Mouse (Mus musculus) MEL (cell line): ENCODE measurements around the gene Baiap2. TPM values are rescaled to one million over a fixed set of nuclear protein-coding genes. Genes with fewer than 3 reads are reported as not detected.

Experiments used
- DNase-seq: peaks from one replicate; pipeline ENCODE4 v3.0.0; 2011; ENCODE audit warnings: low read depth, low spot score
- H3K27ac ChIP-seq: 2 replicates; pipeline ENCODE4 v1.5.1; 2012; ENCODE audit warnings: low read depth, mild to moderate bottlenecking, control low read depth, low read length, moderate library complexity; ENCODE audit not compliant: control insufficient read depth
- H3K27me3 ChIP-seq, 2 experiments: fragments of 150-350 bp in 1 of 2; sonication (generic) in 1 of 2; 2 replicates each; pipeline ENCODE4 v1.6.1; 2012; ENCODE audit warnings: low read length in 2 of 2, mild to moderate bottlenecking in 2 of 2, improper control_type of control experiment in 1 of 2, moderate library complexity in 1 of 2; ENCODE audit not compliant: insufficient read depth in 2 of 2, control insufficient read depth in 1 of 2
- H3K36me3 ChIP-seq, 2 experiments: 2 replicates each; pipeline ENCODE4 v1.6.1; 2012 to 2014; ENCODE audit warnings: low read length in 2 of 2, improper control_type of control experiment in 1 of 2, inconsistent platforms in 1 of 2, mild to moderate bottlenecking in 1 of 2; ENCODE audit not compliant: insufficient read depth in 2 of 2, control insufficient read depth in 1 of 2
- H3K4me1 ChIP-seq, 2 experiments: fragments of 150-350 bp in 1 of 2; sonication (generic) in 1 of 2; 2 replicates each; pipeline ENCODE4 v1.6.1; 2012; ENCODE audit warnings: low read length in 2 of 2, improper control_type of control experiment in 1 of 2, mild to moderate bottlenecking in 1 of 2; ENCODE audit not compliant: insufficient read depth in 2 of 2, control insufficient read depth in 1 of 2
- H3K4me3 ChIP-seq, 2 experiments: fragments of 150-350 bp in 1 of 2; sonication (generic) in 1 of 2; 2 replicates each; pipeline ENCODE4 v1.5.1; 2012; ENCODE audit warnings: low read depth in 2 of 2, low read length in 2 of 2, mild to moderate bottlenecking in 2 of 2, moderate library complexity in 2 of 2, control low read depth in 1 of 2, improper control_type of control experiment in 1 of 2; ENCODE audit not compliant: control insufficient read depth in 1 of 2, insufficient read depth in 1 of 2
- H3K79me2 ChIP-seq: 2 replicates; pipeline ENCODE4 v1.6.1; 2012; ENCODE audit warnings: mild to moderate bottlenecking, low read length, moderate library complexity; ENCODE audit not compliant: control insufficient read depth, poor library complexity, insufficient read depth
- H3K9ac ChIP-seq: 2 replicates; pipeline ENCODE4 v1.6.1; 2012; ENCODE audit warnings: low read depth, mild to moderate bottlenecking, control low read depth, low read length, moderate library complexity; ENCODE audit not compliant: control insufficient read depth, poor library complexity, severe bottlenecking
- H3K9me3 ChIP-seq: fragments of 150-350 bp; sonication (generic); replicated peaks from 2 replicates; pipeline ENCODE4 v1.6.1; 2012; ENCODE audit warnings: mild to moderate bottlenecking, low read length, improper control_type of control experiment, moderate library complexity; ENCODE audit not compliant: insufficient read depth
- CHD1 ChIP-seq: IDR thresholded peaks from 2 replicates; pipeline ENCODE4 v1.6.1; 2012; ENCODE audit warnings: low read depth, mild to moderate bottlenecking, inconsistent platforms, low read length, improper control_type of control experiment
- CHD2 ChIP-seq: IDR thresholded peaks from 2 replicates; pipeline ENCODE4 v1.6.1; 2011; ENCODE audit warnings: low read length, improper control_type of control experiment
- CTCF ChIP-seq, 3 experiments: IDR thresholded peaks in 2 of 3; conservative IDR thresholded peaks in 1 of 3; 2 replicates each; pipeline ENCODE4 v1.5.1; 2011 to 2012; ENCODE audit warnings: low read length in 3 of 3, low read depth in 2 of 3, mild to moderate bottlenecking in 2 of 3, improper control_type of control experiment in 1 of 3, inconsistent platforms in 1 of 3, mixed read lengths in 1 of 3, moderate library complexity in 1 of 3; ENCODE audit not compliant: control insufficient read depth in 1 of 3, insufficient read depth in 1 of 3, poor library complexity in 1 of 3, severe bottlenecking in 1 of 3
- ELF1 ChIP-seq: IDR thresholded peaks from 2 replicates; pipeline ENCODE4 v1.6.1; 2014; ENCODE audit warnings: low read depth, mild to moderate bottlenecking, inconsistent platforms, low read length, improper control_type of control experiment, moderate library complexity
- EP300 ChIP-seq, 2 experiments: IDR thresholded peaks; 2 replicates each; pipeline ENCODE4 v1.6.1; 2011; ENCODE audit warnings: improper control_type of control experiment in 2 of 2, low read length in 2 of 2, low read depth in 1 of 2, mild to moderate bottlenecking in 1 of 2
- ETS1 ChIP-seq: IDR thresholded peaks from 2 replicates; pipeline ENCODE4 v1.6.1; 2012; ENCODE audit warnings: low read depth, mild to moderate bottlenecking, inconsistent platforms, low read length, improper control_type of control experiment, moderate library complexity
- GATA1 ChIP-seq: IDR thresholded peaks from 2 replicates; pipeline ENCODE4 v1.6.1; 2011; ENCODE audit warnings: low read depth, low read length, improper control_type of control experiment
- HCFC1 ChIP-seq: IDR thresholded peaks from 2 replicates; pipeline ENCODE4 v1.6.1; 2012; ENCODE audit warnings: low read depth, mild to moderate bottlenecking, inconsistent platforms, low read length, improper control_type of control experiment, moderate library complexity
- MAFK ChIP-seq: IDR thresholded peaks from 2 replicates; pipeline ENCODE4 v1.6.1; 2011; ENCODE audit warnings: low read depth, mild to moderate bottlenecking, low read length, improper control_type of control experiment, borderline replicate concordance
- MAX ChIP-seq: IDR thresholded peaks from 2 replicates; pipeline ENCODE4 v1.6.1; 2011; ENCODE audit warnings: low read length, improper control_type of control experiment
- MEF2A ChIP-seq: IDR thresholded peaks from 2 replicates; pipeline ENCODE4 v1.6.1; 2014; ENCODE audit warnings: low read depth, mild to moderate bottlenecking, inconsistent platforms, low read length, improper control_type of control experiment; ENCODE audit not compliant: poor library complexity, insufficient replicate concordance, severe bottlenecking; ENCODE audit errors: extremely low read depth
- MXI1 ChIP-seq: IDR thresholded peaks from 2 replicates; pipeline ENCODE4 v1.6.1; 2011; ENCODE audit warnings: mild to moderate bottlenecking, low read depth, low read length, improper control_type of control experiment
- MYC ChIP-seq: IDR thresholded peaks from 2 replicates; pipeline ENCODE4 v1.6.1; 2011; ENCODE audit warnings: low read depth, mild to moderate bottlenecking, low read length, improper control_type of control experiment, moderate library complexity
- NRF1 ChIP-seq: IDR thresholded peaks from 2 replicates; pipeline ENCODE4 v1.6.1; 2014; ENCODE audit warnings: low read depth, mild to moderate bottlenecking, inconsistent platforms, low read length, improper control_type of control experiment, moderate library complexity; ENCODE audit not compliant: poor library complexity, insufficient read depth, severe bottlenecking
- POLR2A ChIP-seq, 2 experiments: IDR thresholded peaks; 2 replicates each; pipeline ENCODE4 v1.6.1; 2011 to 2012; ENCODE audit warnings: low read length in 2 of 2, mild to moderate bottlenecking in 2 of 2, control low read depth in 1 of 2, improper control_type of control experiment in 1 of 2, low read depth in 1 of 2, moderate library complexity in 1 of 2; ENCODE audit not compliant: control insufficient read depth in 1 of 2, insufficient read depth in 1 of 2, poor library complexity in 1 of 2
- POLR2AphosphoS5 ChIP-seq: IDR thresholded peaks from 2 replicates; pipeline ENCODE4 v1.6.1; 2012; ENCODE audit warnings: low read depth, borderline replicate concordance, mild to moderate bottlenecking, inconsistent platforms, low read length, moderate library complexity, mixed read lengths
- SMC3 ChIP-seq: IDR thresholded peaks from 2 replicates; pipeline ENCODE4 v1.6.1; 2011; ENCODE audit warnings: low read depth, low read length, improper control_type of control experiment
- TAL1 ChIP-seq: IDR thresholded peaks from 2 replicates; pipeline ENCODE4 v1.6.1; 2012; ENCODE audit warnings: mild to moderate bottlenecking, inconsistent platforms, low read length, moderate library complexity, mixed read lengths
- TBP ChIP-seq: IDR thresholded peaks from 2 replicates; pipeline ENCODE4 v1.8.0; 2011; ENCODE audit warnings: low read depth, low read length, improper control_type of control experiment
- UBTF ChIP-seq: IDR thresholded peaks from 2 replicates; pipeline ENCODE4 v1.6.1; 2012; ENCODE audit warnings: low read depth, mild to moderate bottlenecking, inconsistent platforms, low read length, improper control_type of control experiment, moderate library complexity, borderline replicate concordance; ENCODE audit not compliant: insufficient read depth
- USF1 ChIP-seq: IDR thresholded peaks from 2 replicates; pipeline ENCODE4 v1.6.1; 2014; ENCODE audit warnings: low read depth, mild to moderate bottlenecking, inconsistent platforms, low read length, improper control_type of control experiment, moderate library complexity
- USF2 ChIP-seq, 2 experiments: IDR thresholded peaks; 2 replicates each; pipeline ENCODE4 v1.6.1; 2011 to 2012; ENCODE audit warnings: improper control_type of control experiment in 2 of 2, low read length in 2 of 2, borderline replicate concordance in 1 of 2, inconsistent platforms in 1 of 2, low read depth in 1 of 2, mild to moderate bottlenecking in 1 of 2; ENCODE audit not compliant: insufficient read depth in 1 of 2
- ZC3H11A ChIP-seq: IDR thresholded peaks from 2 replicates; pipeline ENCODE4 v1.6.1; 2012; ENCODE audit warnings: low read depth, mild to moderate bottlenecking, inconsistent platforms, low read length, improper control_type of control experiment
- ZNF384 ChIP-seq: IDR thresholded peaks from 2 replicates; pipeline ENCODE4 v1.6.1; 2012; ENCODE audit warnings: low read depth, mild to moderate bottlenecking, inconsistent platforms, low read length, improper control_type of control experiment
- polyA plus RNA-seq, 2 experiments: library from polyadenylated mRNA; stranded (reverse) in 1 of 2; unstranded in 1 of 2; fragments of >175 nt in 1 of 2; fragments of >200 nt in 1 of 2; gene quantifications; 2 replicates each; pipeline versions ENCODE4 v1.2.1 to v1.2.4; 2012; ENCODE audit warnings: low replicate concordance in 2 of 2, low read depth in 1 of 2; ENCODE audit not compliant: insufficient read length in 2 of 2, insufficient read depth in 1 of 2, missing spikeins in 1 of 2
- total RNA-seq: library from RNA; depleted of rRNA; stranded (reverse); fragments of 300-350 nt; gene quantifications from 2 replicates; pipeline ENCODE4 v1.2.3, GENCODE M21; 2012

Baiap2 gene
- total and polyA plus RNA-seq, 3 experiments = 27.5 to 31.3 TPM; not detected in 1

DNA sequence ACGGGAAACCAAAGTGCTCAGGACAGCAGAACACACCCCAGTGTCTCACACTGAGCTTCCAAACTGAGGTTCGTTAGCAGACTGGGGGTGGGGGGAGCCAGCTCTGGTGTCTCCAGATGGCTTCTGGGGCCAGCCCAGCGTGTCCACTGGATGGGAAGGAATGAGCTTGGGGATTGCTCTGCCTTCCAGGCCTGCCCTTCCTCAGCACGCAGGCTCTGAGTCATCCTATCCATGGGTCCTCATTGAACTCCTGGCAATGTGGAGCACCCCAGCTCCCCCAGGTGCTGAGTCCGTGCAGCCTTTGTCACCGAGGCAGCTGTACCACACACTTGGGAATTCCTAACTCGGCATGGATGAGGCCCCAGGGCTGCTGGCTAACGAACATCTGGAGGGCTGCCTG lies 79.7 kb downstream of the Baiap2 start:
- peaks cover 11 to 13% of the 10 kb centered on the region in 2 experiments for H3K27me3 ChIP-seq
- TF ChIP-seq MAX (no peak), ETS1 (no peak), POLR2AphosphoS5 (no peak), NRF1 (no peak), POLR2A (IDR thresholded peaks at IDR 0.05; ENCODE audit: control insufficient read depth in 1 of 2, insufficient read depth in 1 of 2, low read depth in 1 of 2, low read length in 2 of 2, poor library complexity in 1 of 2) (no peak), USF2 (IDR thresholded peaks at IDR 0.05; ENCODE audit: borderline replicate concordance in 1 of 2, insufficient read depth in 1 of 2, low read depth in 1 of 2, low read length in 2 of 2) (no peak), ZC3H11A (no peak), USF1 (no peak), TAL1 (no peak), GATA1 (no peak), TBP (no peak), ELF1 (no peak), UBTF (no peak), ZNF384 (no peak), MXI1 (no peak)
- H3K79me2 ChIP-seq = no peaks in the 10 kb centered on the region
- H3K9ac ChIP-seq = no peak overlapping the region
- H3K27ac ChIP-seq = no peak overlapping the region
- no peaks in the 10 kb centered on the region for H3K9me3 ChIP-seq
- no peaks in the 10 kb centered on the region for H3K36me3 ChIP-seq
- no peak overlapping the region for H3K4me3 ChIP-seq
- no peak for DNase-seq
- no peaks in the 10 kb centered on the region for H3K4me1 ChIP-seq

DNA sequence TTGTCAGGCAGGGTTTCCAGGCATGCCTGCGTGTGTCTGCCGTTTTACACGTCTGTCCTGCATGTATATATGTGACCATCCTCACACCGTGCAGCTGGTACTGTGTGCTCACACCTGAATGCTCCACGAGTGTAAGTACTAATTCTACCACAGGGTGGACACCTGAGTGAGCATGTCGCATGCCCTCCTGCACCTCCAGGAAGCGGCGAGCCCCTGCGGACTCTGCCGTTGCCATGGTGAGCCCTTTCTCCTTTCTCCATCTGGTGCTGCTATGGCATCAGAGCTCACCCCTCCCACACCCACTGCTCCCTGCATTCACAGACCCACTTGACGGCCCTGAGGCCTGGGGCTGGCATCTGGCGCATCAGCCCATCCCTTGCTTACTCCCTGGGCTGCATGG lies 80.3 kb downstream of the Baiap2 start:
- Histone ChIP-seq H3K27ac (no peak overlapping the region), H3K4me1 (no peaks in the 10 kb centered on the region), H3K27me3 (peaks cover 11 to 13% of the 10 kb centered on the region in 2 experiments), H3K4me3 (no peak overlapping the region), H3K9ac (no peak overlapping the region), H3K79me2 (no peaks in the 10 kb centered on the region), H3K9me3 (no peaks in the 10 kb centered on the region), H3K36me3 (no peaks in the 10 kb centered on the region)
- TF ChIP-seq ZNF384 (no peak), CHD1 (no peak), CHD2 (no peak), EP300 (IDR thresholded peaks at IDR 0.05; ENCODE audit: low read depth in 1 of 2, low read length in 2 of 2) (no peak), ELF1 (no peak), ETS1 (no peak), CTCF (IDR thresholded peaks at IDR 0.05 in 2 of 3, conservative IDR thresholded peaks at IDR 0.05 in 1 of 3; ENCODE audit: control insufficient read depth in 1 of 3, insufficient read depth in 1 of 3, low read depth in 2 of 3, low read length in 3 of 3, poor library complexity in 1 of 3, severe bottlenecking in 1 of 3) (no peak), USF2 (IDR thresholded peaks at IDR 0.05; ENCODE audit: borderline replicate concordance in 1 of 2, insufficient read depth in 1 of 2, low read depth in 1 of 2, low read length in 2 of 2) (no peak), HCFC1 (no peak), MAFK (no peak), USF1 (no peak), SMC3 (no peak), MEF2A (no peak), TBP (no peak), MYC (no peak), MXI1 (no peak), UBTF (no peak)
- DNase-seq = no peak
